Mouse (Mus musculus) frontal cortex, postnatal 14 days (tissue): ENCODE results near the gene Lypd6.

Experiments used
- DNase-seq, 2 experiments: peaks; one replicate each; pipeline ENCODE4 v3.0.0; 2022; ENCODE audit warnings: low spot score in 2 of 2

Gene Lypd6

DNA sequence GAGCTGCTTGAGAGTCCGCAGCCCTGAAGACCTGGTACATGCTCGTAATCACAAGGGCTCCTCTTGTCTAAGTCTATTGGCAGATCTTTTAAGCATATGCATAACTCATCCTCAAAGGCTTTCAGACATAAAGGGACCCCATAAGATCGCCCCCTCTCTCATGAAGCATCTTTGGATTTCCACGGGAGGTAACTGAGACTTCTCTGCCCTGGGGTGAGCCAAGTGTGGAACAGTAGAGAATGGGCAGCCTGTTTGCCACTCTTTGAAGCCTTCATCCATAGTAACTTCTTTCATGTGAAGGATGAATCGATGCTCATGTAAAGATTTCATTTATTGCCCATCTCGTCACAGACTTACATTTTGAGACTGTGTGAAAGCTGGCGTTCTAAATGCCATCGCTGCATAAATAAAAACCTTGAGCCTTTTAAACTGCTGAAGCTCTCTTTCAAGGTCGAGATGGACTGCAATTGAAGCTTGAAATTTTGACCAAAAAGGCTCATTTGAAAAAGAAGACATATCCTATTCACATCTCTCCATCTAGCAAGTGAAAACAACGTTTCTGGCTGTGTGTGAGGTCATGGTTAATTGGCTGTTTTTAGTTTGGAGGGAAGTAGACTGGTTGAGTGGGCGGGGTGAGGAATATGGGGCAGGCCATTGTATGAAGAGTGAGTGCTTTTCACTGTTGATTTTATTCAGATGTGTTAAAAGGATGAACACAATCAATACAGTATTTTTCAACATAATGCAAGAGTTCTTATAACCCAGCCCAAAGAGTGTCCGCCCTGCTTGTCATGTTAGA lies 107.7 kb downstream of the Lypd6 start:
- DNase-seq, result no peak

DNA sequence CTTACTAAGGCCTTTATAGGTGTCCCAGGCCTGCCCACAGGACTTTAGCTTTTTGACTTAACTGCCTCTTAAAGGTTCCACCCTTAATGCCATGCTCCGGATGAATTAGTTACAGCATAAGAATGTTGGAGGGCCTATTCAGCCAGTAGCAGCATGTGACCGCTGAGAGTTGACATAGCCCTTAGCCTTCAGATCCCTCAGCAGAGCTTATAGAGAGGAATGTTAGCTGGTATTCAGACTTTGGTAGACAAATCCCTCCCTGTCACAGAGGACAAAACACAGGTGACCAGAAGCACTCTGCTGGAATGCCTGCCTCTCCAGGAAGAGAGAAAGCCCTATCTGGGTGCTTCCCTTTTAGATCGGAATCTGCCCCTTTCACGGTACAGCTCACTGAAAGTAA lies 109.5 kb downstream of the Lypd6 start:
- DNase-seq, result no peak

DNA sequence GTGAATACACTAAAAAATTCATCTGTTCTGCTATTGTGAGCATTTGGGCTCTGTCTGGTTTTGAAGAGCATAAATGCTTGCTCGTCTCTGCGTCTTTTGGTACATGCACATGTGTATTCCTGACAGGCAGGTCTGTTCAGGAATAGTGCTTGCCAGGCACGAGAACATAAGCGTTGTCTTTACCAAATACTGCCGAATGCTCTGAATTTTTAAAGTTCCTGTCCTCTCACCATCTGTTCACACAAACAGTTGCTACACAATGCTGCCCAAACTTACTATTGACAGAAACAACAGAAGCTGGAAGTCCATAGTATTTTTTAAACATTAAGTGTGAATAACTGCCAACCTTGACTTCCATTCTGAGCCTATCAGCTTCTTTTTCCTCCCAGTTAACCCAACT lies 112.9 kb downstream of the Lypd6 start:
- DNase-seq, result no peak

DNA sequence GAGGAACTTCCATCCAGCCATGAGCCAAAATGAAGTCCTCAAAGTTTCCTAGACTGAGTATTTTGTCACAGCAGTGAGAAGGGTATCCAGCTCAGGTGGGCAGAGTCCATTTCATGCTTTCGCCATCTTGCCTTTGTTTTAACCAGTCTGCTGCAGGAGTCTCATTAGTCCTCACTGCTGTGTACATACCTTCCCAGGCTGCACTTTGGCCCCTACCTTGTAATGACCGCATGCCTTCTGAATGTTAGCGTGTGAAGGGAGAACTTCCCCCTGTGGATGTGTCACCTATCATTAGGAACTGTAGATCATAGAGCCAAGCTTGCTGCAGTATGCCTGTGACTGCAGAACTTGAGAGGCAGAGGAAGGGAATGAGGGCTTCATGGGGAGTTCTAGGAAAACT lies 114.2 kb downstream of the Lypd6 start:
- DNase-seq, result no peak

DNA sequence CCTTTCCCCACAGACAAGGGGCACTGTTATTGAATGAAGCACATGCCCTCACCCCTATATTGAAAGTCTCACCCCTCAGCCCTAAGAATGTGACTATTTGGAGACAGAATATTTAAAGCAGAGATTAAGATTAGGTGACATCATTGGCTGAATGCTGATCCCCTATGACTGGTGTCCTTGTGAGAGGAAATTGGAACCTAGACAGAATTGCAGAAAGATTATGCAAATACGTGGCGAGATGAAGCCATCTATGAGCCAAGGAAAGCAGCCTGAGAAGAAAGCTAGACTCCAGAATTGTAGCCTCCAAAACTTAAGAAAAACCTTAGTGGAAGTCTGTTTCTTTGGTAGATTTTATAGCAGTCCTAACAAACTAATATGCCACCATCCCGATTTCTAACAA lies 115.1 kb downstream of the Lypd6 start:
- DNase-seq, result no peak

DNA sequence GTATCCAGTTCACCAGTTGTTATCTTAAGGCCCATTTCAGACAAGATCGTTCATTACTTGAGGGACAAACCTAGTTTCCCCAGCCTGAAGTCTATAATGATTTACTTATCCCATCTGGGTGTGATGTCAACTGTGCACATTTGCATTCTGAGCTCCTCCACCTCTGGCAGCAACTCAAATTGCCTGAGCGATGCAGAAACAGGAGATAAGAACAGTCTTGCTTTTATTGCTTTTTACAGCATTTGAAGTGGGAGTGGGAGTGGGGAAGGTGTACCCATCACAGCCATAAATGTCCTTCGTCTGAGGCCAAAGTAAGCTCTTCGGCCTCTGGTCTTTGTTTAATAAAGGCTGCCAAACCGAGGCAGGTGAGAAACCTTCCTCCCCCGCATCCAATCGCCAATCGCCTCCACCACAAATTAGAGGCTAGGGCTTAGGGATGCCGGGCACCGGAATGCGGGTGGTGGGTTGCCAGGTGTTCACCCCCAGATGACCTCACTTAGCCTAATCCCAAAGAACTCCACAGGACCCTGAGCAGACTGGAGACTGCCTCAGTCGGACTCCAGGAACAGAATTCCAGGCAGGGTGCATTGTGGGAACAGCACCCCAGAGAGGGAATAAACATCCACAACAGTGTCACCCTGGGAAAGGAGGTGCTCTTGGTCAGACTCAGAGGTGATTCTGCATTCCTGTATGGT lies 120.6 kb downstream of the Lypd6 start:
- peak in 1 of 2 experiments; percentile 21 for DNase-seq

DNA sequence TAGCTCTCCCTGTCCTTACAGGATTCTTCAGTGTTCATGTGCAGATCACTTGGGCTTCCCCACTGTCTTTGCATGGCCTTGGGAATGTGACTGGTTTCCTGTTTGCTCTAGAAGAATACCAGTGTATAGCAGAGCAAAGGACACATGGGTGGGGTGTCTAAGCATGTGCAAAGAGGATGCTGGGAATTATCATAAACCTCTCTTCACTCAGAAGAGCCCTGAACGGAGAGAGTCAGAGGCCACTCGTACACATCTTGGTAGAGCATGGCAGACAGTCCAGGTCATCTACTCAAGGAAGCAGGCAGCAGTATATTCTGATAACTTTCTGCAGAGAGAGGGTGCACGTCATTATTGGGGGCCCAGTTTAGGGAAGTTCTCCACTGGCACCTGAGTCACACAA lies 122.6 kb downstream of the Lypd6 start:
- DNase-seq, result no peak

DNA sequence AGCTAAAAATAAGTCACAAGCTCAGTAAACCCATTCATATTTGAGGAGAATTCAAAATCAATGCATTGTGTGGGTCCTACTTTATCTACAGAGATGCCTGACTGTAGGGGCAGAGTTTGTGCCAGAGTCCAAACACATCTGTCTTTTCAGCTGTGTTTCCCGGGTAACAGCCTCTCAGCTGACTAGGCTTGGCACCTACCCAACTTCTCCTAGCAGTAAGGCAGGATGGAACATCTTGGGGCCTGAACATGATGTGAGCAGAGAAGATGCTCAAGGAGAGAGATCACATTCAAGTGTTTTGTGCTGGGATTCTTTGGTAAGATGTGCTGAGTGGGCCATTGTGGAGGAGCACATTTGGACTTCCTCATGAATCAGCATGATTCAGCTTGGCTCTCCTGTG lies 130.5 kb downstream of the Lypd6 start:
- DNase-seq, result peak in 1 of 2 experiments; percentile 17

DNA sequence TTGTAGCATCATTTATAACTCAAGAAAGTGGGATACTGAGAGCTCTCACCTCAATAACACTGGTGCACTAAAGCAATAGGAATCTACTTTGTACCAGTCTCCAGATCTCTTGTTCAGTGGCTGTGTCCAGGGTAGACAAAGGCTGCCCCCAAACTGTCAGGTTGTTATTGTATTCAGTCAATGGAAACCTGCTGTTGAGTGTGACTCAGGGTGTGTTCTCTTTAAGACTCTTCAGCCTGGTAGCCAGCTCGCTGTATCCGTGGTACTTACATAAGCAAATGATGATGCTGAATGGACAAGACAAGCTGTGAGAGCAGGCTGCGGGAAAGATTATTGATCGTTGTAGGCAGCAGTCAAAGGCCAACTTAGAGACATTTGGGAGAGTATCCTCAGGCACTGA lies 131.6 kb downstream of the Lypd6 start:
- no peak for DNase-seq

DNA sequence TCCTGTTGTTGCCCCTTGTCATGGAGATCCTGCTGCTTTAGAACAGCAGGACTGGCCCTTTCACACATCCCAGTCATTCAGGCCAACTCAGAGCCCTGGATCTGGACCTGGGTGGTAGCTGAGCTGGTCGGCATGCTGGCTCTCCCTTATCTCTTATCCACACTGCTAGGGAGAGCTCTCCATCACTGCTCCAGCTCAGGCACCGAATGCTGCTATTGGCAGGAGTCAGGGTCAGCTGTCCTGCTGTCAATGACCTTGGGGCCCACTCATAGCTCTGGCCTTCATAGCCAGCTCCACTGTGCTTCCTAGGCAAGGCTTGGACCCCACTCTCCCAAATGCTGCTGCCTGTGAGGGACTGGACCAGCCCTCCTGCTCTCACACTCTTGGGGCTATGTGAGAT lies 134.3 kb downstream of the Lypd6 start:
- no peak for DNase-seq

DNA sequence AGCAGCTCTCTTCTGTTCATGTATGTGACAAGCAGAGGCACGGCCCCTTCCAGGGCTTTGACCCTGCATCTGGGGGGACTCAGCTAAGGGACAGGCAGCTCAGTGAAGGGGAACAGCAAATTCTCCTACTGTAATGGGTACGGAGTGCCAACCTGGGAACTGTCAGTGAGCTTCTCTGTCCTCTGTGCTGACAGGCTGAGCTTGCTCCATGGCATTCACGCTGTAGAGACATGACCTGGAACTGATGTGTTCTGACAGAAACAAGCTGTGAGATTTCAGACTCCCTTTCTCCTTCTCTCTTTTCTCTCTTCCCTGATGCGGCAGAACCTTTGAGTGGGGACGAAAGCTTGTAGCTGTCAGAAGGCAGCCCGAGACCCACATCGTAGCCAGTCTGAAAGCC lies 154.3 kb downstream of the Lypd6 start:
- DNase-seq, result no peak

DNA sequence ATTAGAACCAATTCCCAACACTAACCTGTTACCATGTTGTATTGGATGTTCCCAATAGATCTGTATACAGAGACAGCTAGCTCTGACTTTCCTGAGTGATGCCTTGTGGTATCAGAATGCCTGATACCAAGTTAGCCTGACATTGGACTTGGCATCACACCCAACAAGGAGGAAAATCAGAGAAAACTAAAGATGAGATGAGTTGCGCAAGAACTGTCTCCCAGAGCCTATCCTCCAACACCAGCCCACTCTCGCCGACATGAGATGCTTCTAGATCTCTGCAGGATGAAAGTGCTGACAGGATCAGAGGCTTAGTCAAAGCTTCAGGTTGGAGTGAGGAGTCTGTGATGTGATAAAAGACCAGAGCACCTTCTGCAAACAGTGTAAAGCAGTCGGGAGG lies 158.8 kb downstream of the Lypd6 start:
- no peak for DNase-seq

DNA sequence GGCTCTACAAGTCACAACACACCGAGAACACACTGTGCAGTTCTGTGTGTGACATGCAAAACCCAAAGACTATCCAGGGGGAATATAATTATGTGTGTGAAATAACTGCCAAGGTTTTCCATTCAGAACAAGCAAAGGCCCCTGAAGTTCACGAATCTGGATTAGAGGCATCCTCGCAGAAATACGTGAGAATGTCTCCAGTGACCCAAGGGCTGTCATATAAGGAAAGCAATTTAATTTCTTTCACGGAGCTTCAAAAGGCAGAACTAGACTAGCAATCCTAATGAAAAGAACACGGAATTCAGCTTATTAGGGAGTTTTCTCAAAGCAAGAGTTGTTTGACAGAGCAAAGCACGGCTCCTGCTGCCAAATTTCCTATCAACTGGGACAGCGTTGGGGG lies 167.3 kb downstream of the Lypd6 start:
- DNase-seq, result no peak
